Mouse (Mus musculus): ENCODE results near the gene Shc1. TPM values are rescaled to one million over a fixed set of nuclear protein-coding genes. Genes with fewer than 3 reads are reported as not detected.

Gene Shc1
- polyA plus RNA-seq, 1 experiment from 2014 or later: 91.4 TPM

DNA sequence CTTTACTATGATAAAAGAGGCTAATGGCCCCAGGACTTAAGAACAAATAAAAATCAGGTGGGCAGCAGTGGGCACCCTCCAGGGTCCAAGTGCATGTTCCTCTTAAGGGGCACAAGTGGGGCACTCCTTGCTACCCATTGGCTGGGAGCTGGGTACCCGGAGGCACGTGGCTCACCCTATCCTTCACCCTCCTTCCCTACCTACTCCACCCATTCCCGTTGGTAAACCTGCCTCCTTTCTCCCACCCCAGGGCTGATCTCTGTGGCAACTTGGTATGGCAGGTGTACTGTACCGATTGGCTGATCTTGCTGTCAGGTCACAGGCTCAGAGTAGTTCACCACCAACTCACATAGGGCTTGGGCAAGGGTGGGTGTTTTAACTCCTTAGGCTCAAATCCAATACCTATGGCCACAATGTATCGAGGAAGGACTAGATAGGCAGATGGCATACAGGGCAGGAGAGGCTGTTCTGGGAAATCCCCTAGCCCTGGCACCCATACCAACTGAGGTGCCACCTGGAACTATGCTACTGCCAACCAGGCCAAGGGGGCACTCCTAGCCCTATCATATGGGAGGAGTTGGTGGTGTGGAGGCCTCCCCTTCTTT lies 34.5 kb upstream of the Shc1 start:
- Histone ChIP-seq H3K9ac (no peak overlapping the region), H3K4me1 (peaks cover 40% of the 10 kb centered on the region), H3K36me3 (peaks cover 5% of the 10 kb centered on the region; the same call in 1 of the 2 replicates), H3K27ac (no peak overlapping the region), H3K4me2 (no peak overlapping the region), H3K9me3 (no peaks in the 10 kb centered on the region), H3K27me3 (no peaks in the 10 kb centered on the region), H3K4me3 (no peak overlapping the region)
- ATAC-seq (ENCODE audit: insufficient number of reproducible peaks, insufficient read depth, low FRiP score, low TSS enrichment, low read depth): no peak
- WGBS: 77% methylated on average over 5 of the region's 5 CpGs

GRCm38 (mm10) chr3:89384331-89385076 lies 33.7 kb upstream of the Shc1 start:
- 0 out of 2 replicates have a peak overlapping the region, but pooled peaks have one; percentile 27 for H3K9ac ChIP-seq
- peak overlapping the region; percentile 57 for H3K27ac ChIP-seq
- no peaks in the 10 kb centered on the region for H3K27me3 ChIP-seq
- H3K4me1 ChIP-seq: peaks cover 34% of the 10 kb centered on the region
- peaks cover 5% of the 10 kb centered on the region; the same call in 1 of the 2 replicates for H3K36me3 ChIP-seq
- peak overlapping the region; percentile 9; the same call in 1 of the 2 replicates for H3K4me2 ChIP-seq
- ATAC-seq (ENCODE audit: insufficient number of reproducible peaks, insufficient read depth, low FRiP score, low TSS enrichment, low read depth): no peak
- 56% methylated on average over 10 of the region's 12 CpGs for WGBS
- H3K9me3 ChIP-seq: no peaks in the 10 kb centered on the region
- H3K4me3 ChIP-seq: no peak overlapping the region

DNA sequence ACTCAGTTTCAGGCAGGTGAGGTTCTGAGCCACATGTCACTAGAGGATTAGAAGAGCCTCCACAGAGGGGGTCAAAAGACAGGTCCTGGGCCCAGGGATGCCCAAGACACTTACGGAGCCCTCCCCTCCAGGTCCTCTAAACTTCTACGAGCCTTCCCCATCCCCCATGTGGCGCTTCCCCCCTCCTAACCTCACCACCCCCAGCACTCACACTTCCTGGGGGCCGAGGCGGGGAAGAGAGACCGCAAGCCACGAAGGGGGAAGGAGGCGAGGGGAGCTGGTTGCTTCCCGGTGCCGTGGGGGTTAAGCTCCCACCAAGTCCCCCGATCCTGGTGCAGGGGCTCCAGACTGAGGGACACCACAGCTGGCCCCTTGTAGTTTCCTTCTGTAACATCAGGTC lies 32.8 kb upstream of the Shc1 start:
- no peaks in the 10 kb centered on the region for H3K9me3 ChIP-seq
- H3K4me3 ChIP-seq: no peak overlapping the region
- H3K9ac ChIP-seq: no peak overlapping the region
- peak overlapping the region; percentile 7; the same call in 1 of the 2 replicates for H3K4me2 ChIP-seq
- peaks cover 38% of the 10 kb centered on the region for H3K4me1 ChIP-seq
- H3K27me3 ChIP-seq: peaks cover 2% of the 10 kb centered on the region; the same call in 1 of the 2 replicates
- ATAC-seq (ENCODE audit: insufficient number of reproducible peaks, insufficient read depth, low FRiP score, low TSS enrichment, low read depth): no peak
- peaks cover 5% of the 10 kb centered on the region; the same call in 1 of the 2 replicates for H3K36me3 ChIP-seq
- 29% methylated on average over 11 of the region's 11 CpGs for WGBS
- H3K27ac ChIP-seq: no peak overlapping the region

DNA sequence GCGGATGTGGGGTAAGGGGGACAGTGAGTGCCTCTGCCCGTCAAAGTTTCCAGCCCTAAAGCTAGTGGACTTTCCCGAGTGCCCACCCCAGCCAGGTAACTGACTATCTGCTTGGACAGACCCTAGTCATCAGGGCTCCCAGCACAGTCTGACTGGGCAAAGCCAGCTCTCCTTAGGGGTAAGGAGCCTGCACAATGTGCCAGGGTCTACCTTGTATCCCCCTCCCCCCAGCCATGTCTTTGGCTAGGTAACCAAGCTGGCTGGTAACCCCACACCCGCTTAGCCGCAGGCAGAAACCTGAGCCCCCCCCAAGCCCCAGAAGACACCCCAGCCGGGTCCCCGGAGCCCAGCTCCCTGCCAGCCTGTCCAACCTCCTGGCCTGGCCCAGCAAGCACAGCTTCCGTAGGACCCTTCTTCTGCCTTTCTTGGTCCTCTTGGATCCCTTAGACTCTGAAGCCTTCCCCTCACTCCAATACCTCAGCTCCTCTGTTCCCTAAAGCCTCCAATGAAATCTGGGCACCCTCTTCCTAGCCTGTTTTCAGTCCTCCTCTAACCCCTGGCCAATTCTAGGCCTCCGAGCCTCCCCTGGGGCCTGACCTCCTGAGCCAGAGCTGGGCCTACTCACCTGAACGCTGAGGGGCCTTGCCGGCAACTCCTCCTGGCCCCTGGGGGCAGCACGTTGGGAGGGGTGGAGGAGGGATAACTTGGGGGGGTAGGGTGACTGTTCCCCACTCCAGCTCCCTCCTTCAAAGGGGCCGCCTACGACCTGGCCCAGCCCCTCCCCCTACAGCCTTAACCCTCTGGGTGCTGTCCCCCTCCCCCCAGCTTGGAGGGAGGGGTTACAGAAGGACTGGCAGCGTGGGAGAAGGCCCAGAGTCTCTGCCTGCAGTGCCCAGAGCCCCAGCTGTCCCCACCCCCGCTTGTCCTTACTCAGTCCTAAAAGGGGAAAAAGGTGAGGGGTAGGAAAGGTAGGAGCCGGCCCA lies 31.5 kb upstream of the Shc1 start:
- Histone ChIP-seq H3K4me2 (peak overlapping the region; percentile 33), H3K4me1 (peaks cover 51% of the 10 kb centered on the region), H3K27me3 (peaks cover 15% of the 10 kb centered on the region), H3K9ac (peak overlapping the region; percentile 36; the same call in 1 of the 2 replicates), H3K9me3 (no peaks in the 10 kb centered on the region), H3K27ac (peak overlapping the region; percentile 7; the same call in 1 of the 2 replicates), H3K36me3 (no peaks in the 10 kb centered on the region), H3K4me3 (no peak overlapping the region; the same call in 1 of the 2 replicates)
- 38% methylated on average over 17 of the region's 17 CpGs for WGBS
- ATAC-seq (ENCODE audit: insufficient number of reproducible peaks, insufficient read depth, low FRiP score, low TSS enrichment, low read depth): no peak

GRCm38 (mm10) chr3:89387632-89388031 lies 30.6 kb upstream of the Shc1 start:
- Histone ChIP-seq H3K27ac (peak overlapping the region; percentile 11; the same call in 1 of the 2 replicates), H3K9ac (no peak overlapping the region), H3K36me3 (no peaks in the 10 kb centered on the region), H3K4me3 (no peak overlapping the region; the same call in 1 of the 2 replicates), H3K4me2 (0 out of 2 replicates have a peak overlapping the region, but pooled peaks have one; percentile 2), H3K4me1 (peaks cover 60% of the 10 kb centered on the region), H3K27me3 (peaks cover 24% of the 10 kb centered on the region), H3K9me3 (no peaks in the 10 kb centered on the region)
- ATAC-seq (ENCODE audit: insufficient number of reproducible peaks, insufficient read depth, low FRiP score, low TSS enrichment, low read depth): no peak
- 70% methylated on average over 11 of the region's 11 CpGs for WGBS

DNA sequence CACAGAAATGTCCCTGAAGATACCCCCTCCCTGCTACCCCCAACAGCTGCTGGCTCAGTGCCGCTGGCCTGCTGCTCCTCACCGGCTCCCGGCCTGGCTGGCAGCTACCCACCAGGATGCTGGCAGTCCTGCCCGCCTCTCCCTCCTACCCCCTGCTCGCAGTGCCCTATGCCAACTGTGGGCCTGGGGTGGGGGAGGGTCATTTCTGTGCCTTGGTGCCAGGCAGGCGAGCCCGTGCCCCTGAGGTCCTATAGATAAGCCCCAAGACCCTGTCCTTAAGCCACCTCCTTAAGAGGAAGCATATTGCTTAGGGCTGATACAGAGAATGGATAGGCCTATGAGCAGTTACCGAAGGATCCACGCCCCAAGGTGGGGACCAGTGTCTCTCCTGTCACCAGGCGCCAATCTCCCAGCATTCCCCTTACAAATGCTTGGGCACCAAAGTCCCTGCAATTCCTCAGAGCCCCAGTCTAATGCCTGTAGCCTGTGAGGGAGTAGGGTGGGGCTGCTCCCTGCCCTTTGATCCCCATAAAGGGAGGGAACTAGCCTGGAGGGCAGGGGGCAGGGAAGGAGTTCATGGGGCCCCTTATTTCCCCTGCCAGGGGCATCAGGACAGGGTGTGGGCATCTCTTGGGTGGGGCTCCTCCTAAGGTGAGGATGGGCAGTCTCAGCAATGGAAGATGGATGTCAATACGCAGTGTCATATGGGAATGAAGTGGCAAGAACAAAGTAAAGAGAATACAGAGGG lies 29.9 kb upstream of the Shc1 start:
- Histone ChIP-seq H3K9ac (no peak overlapping the region), H3K36me3 (no peaks in the 10 kb centered on the region), H3K4me1 (peaks cover 64% of the 10 kb centered on the region), H3K9me3 (no peaks in the 10 kb centered on the region), H3K4me2 (0 out of 2 replicates have a peak overlapping the region, but pooled peaks have one; percentile 2), H3K27ac (no peak overlapping the region), H3K4me3 (no peak overlapping the region), H3K27me3 (peaks cover 29% of the 10 kb centered on the region)
- WGBS: 69% methylated on average over 11 of the region's 11 CpGs
- no peak for ATAC-seq (ENCODE audit: insufficient number of reproducible peaks, insufficient read depth, low FRiP score, low TSS enrichment, low read depth)

- Histone ChIP-seq H3K4me2 (no peak overlapping the region), H3K4me3 (no peak overlapping the region), H3K27ac (no peak overlapping the region), H3K27me3 (peaks cover 29% of the 10 kb centered on the region), H3K9ac (no peak overlapping the region), H3K9me3 (no peaks in the 10 kb centered on the region), H3K36me3 (no peaks in the 10 kb centered on the region), H3K4me1 (peaks cover 66% of the 10 kb centered on the region)
- WGBS: 54% methylated on average over 6 of the region's 6 CpGs
- ATAC-seq (ENCODE audit: insufficient number of reproducible peaks, insufficient read depth, low FRiP score, low TSS enrichment, low read depth): no peak
These were observed 29.1 kb upstream of the Shc1 start for GRCm38 (mm10) chr3:89388901-89389740.

GRCm38 (mm10) chr3:89390111-89390515 lies 28.1 kb upstream of the Shc1 start:
- no peaks in the 10 kb centered on the region for H3K9me3 ChIP-seq
- peak overlapping the region; percentile 16; the same call in 1 of the 2 replicates for H3K27ac ChIP-seq
- 52% methylated on average over 5 of the region's 5 CpGs for whole genome bisulfite sequencing
- no peak for ATAC-seq (ENCODE audit: insufficient number of reproducible peaks, insufficient read depth, low FRiP score, low TSS enrichment, low read depth)
- peak overlapping the region; percentile 94; the same call in 1 of the 2 replicates for H3K4me2 ChIP-seq
- H3K36me3 ChIP-seq: no peaks in the 10 kb centered on the region
- peaks cover 29% of the 10 kb centered on the region for H3K27me3 ChIP-seq
- peaks cover 66% of the 10 kb centered on the region for H3K4me1 ChIP-seq
- H3K4me3 ChIP-seq: no peak overlapping the region
- H3K9ac ChIP-seq: no peak overlapping the region

DNA sequence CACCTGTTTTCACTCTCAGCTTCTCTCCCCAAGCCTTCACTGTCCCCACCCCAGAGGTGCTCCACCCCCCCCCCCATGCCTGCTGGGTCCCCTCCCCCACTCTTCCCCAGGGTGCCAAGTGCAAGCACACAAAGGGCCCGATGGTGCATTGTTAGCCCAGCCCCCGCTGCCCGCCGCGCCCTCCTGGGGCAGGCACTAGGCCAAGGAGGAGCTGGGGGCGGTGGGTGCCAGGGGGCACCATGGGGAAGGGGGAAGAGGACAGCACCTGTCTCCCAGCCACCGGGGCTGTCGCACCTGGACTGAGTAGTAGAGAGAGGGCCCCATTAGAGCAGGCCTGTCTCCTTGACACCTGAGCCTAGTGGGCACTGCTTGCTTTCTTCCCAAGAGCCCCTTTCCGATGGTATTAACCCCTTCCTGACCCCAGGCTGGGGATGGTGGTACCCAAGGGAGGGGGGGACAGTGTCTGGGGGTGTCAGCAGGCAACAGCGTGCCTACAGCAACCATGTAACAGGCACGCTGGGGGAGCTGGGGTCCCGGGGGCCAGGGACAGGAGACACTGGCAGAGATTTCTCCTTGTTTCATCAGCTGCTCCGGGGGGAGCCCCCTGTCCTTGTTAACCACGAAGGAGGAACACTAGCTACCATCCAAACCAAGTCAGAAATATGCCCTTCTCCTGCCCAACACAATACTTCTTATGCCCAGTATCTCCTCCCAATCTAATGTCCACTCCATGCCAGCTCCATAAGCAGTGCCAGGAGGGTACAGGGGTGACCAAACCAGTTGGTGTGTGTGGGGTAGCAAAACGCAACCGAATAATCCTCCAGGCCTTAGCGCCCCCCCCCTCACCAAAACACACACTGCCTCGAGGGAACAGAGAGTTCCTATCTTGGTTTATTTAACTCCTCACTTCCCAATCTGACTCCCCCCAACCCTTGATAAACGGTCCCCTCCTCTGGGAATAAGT lies 27.3 kb upstream of the Shc1 start:
- H3K9me3 ChIP-seq: no peaks in the 10 kb centered on the region
- peak overlapping the region; percentile 16; the same call in 1 of the 2 replicates for H3K27ac ChIP-seq
- H3K4me3 ChIP-seq: peak overlapping the region; percentile 56
- H3K9ac ChIP-seq: peak overlapping the region; percentile 68
- no peak for ATAC-seq (ENCODE audit: insufficient number of reproducible peaks, insufficient read depth, low FRiP score, low TSS enrichment, low read depth)
- 8% methylated on average over 19 of the region's 19 CpGs for WGBS
- peak overlapping the region; percentile 94 for H3K4me2 ChIP-seq
- peaks cover 29% of the 10 kb centered on the region for H3K27me3 ChIP-seq
- H3K4me1 ChIP-seq: peaks cover 68% of the 10 kb centered on the region
- H3K36me3 ChIP-seq: no peaks in the 10 kb centered on the region
